Mouse (Mus musculus): Measurements from ENCODE around the gene Col4a1.

The Col4a1 gene

GRCm38 (mm10) chr8:11233009-11233408, 79.6 kb downstream of the Col4a1 start:
- no peak for DNase-seq (ENCODE audit: low read depth, low spot score)

GRCm38 (mm10) chr8:11230277-11230676, 82.3 kb downstream of the Col4a1 start:
- no peak for DNase-seq (ENCODE audit: low read depth, low spot score)

- DNase-seq (ENCODE audit: low read depth, low spot score): no peak
Measured at GRCm38 (mm10) chr8:11227421-11227820, 85.2 kb downstream of the Col4a1 start.

- no peak for DNase-seq (ENCODE audit: low read depth, low spot score)
Measured at GRCm38 (mm10) chr8:11225577-11226434, 86.8 kb downstream of the Col4a1 start.

- no peak for DNase-seq (ENCODE audit: low read depth, low spot score)
Measured at GRCm38 (mm10) chr8:11224178-11224577, 88.4 kb downstream of the Col4a1 start.

- no peak for DNase-seq (ENCODE audit: low read depth, low spot score)
Measured at GRCm38 (mm10) chr8:11221353-11221752, 91.3 kb downstream of the Col4a1 start.

GRCm38 (mm10) chr8:11219282-11219681, 93.3 kb downstream of the Col4a1 start:
- no peak for DNase-seq (ENCODE audit: low read depth, low spot score)

- DNase-seq (ENCODE audit: low read depth, low spot score): peak; percentile 76
Measured at GRCm38 (mm10) chr8:11215231-11215630, 97.4 kb downstream of the Col4a1 start.

- DNase-seq (ENCODE audit: low read depth, low spot score): no peak
Measured at GRCm38 (mm10) chr8:11206509-11206908, 106.1 kb downstream of the Col4a1 start.

GRCm38 (mm10) chr8:11205532-11205931, 107.1 kb downstream of the Col4a1 start:
- DNase-seq (ENCODE audit: low read depth, low spot score): no peak

GRCm38 (mm10) chr8:11203260-11204110, 109.1 kb downstream of the Col4a1 start:
- no peak for DNase-seq (ENCODE audit: low read depth, low spot score)

- DNase-seq (ENCODE audit: low read depth, low spot score): no peak
Measured at GRCm38 (mm10) chr8:11198650-11199049, 114.0 kb downstream of the Col4a1 start.

- DNase-seq (ENCODE audit: low read depth, low spot score): no peak
Measured at GRCm38 (mm10) chr8:11197988-11198387, 114.6 kb downstream of the Col4a1 start.

GRCm38 (mm10) chr8:11197261-11197660, 115.4 kb downstream of the Col4a1 start:
- no peak for DNase-seq (ENCODE audit: low read depth, low spot score)

- DNase-seq (ENCODE audit: low read depth, low spot score): no peak
Measured at GRCm38 (mm10) chr8:11192719-11193324, 119.8 kb downstream of the Col4a1 start.

GRCm38 (mm10) chr8:11187581-11188271, 124.9 kb downstream of the Col4a1 start:
- DNase-seq (ENCODE audit: low read depth, low spot score): peak; percentile 87

- DNase-seq (ENCODE audit: low read depth, low spot score): no peak
Measured at GRCm38 (mm10) chr8:11186456-11186855, 126.2 kb downstream of the Col4a1 start.

GRCm38 (mm10) chr8:11185672-11186071, 127.0 kb downstream of the Col4a1 start:
- no peak for DNase-seq (ENCODE audit: low read depth, low spot score)

- no peak for DNase-seq (ENCODE audit: low read depth, low spot score)
Measured at GRCm38 (mm10) chr8:11183611-11184031, 129.0 kb downstream of the Col4a1 start.

GRCm38 (mm10) chr8:11182606-11183005, 130.0 kb downstream of the Col4a1 start:
- DNase-seq (ENCODE audit: low read depth, low spot score): no peak

GRCm38 (mm10) chr8:11182148-11182484, 130.5 kb downstream of the Col4a1 start:
- no peak for DNase-seq (ENCODE audit: low read depth, low spot score)
